Mouse (Mus musculus) spleen, adult 2 months (tissue): ENCODE results near the gene Ppm1g.

Experiments used
- CTCF ChIP-seq: fragments of 200-500 bp; IDR thresholded peaks from 2 replicates; pipeline ENCODE4 v1.5.1; 2011; ENCODE audit warnings: mild to moderate bottlenecking, inconsistent platforms; ENCODE audit not compliant: insufficient read depth, insufficient read length, insufficient replicate concordance; ENCODE audit errors: extremely low read depth
- POLR2A ChIP-seq: fragments of 200-500 bp; IDR thresholded peaks from 2 replicates; pipeline ENCODE4 v1.6.1; 2011; ENCODE audit warnings: low read depth, low read length, inconsistent platforms

GRCm38 (mm10) chr5:31153516-31154151 lies 66.9 kb downstream of the Ppm1g start:
- TF ChIP-seq CTCF (no peak), POLR2A (no peak)
